Mouse (Mus musculus) liver, embryonic 16.5 days (tissue): ENCODE results near the gene C1qbp. TPM values are rescaled to one million over a fixed set of nuclear protein-coding genes. Genes with fewer than 3 reads are reported as not detected.
A peak's percentile ranks its signal among the peaks of the same experiment; 100 is the strongest.

ENCODE experiments used
- ATAC-seq: fragments of 200-750 bp; cut with Nextera tagmentation; 2 replicates; pipeline ENCODE4 v1.8.0; 2017; ENCODE audit warnings: low read depth, mild to moderate bottlenecking, moderate number of reproducible peaks, moderate library complexity
- H3K27ac ChIP-seq: fragments of 300-500 bp; sonication (generic); 2 replicates; pipeline ENCODE4 v1.5.1; 2014; ENCODE audit warnings: mild to moderate bottlenecking, low read length
- H3K27me3 ChIP-seq: fragments of 300-500 bp; sonication (generic); 2 replicates; pipeline ENCODE4 v1.6.1; 2014; ENCODE audit warnings: low read depth, low read length, mixed read lengths; ENCODE audit not compliant: control insufficient read depth, insufficient read depth
- H3K36me3 ChIP-seq: fragments of 300-500 bp; sonication (generic); 2 replicates; pipeline ENCODE4 v1.6.1; 2014; ENCODE audit warnings: mild to moderate bottlenecking; ENCODE audit not compliant: control insufficient read depth, insufficient read depth
- H3K4me1 ChIP-seq: fragments of 300-500 bp; sonication (generic); 2 replicates; pipeline ENCODE4 v1.6.1; 2014; ENCODE audit warnings: low read depth, low read length, mixed read lengths; ENCODE audit not compliant: control insufficient read depth
- H3K4me2 ChIP-seq: fragments of 300-500 bp; sonication (generic); 2 replicates; pipeline ENCODE4 v1.6.1; 2014; ENCODE audit warnings: low read depth, low read length, mixed read lengths
- H3K4me3 ChIP-seq: fragments of 300-500 bp; sonication (generic); 2 replicates; pipeline ENCODE4 v1.5.1; 2014; ENCODE audit warnings: low read depth, mild to moderate bottlenecking, low read length
- H3K9ac ChIP-seq: fragments of 300-500 bp; sonication (generic); 2 replicates; pipeline ENCODE4 v1.6.1; 2014; ENCODE audit warnings: low read depth, low read length
- H3K9me3 ChIP-seq: fragments of 300-500 bp; sonication (generic); replicated peaks from 2 replicates; pipeline ENCODE4 v1.6.1; 2016; ENCODE audit warnings: low read length; ENCODE audit not compliant: control insufficient read depth
- WGBS: fragments of 180-500 bp; shearing (Covaris S2); extraction: QIAGEN DNeasy Blood & Tissue Kit; methylation state at CpG from one replicate; pipeline ENCODE4 v1.1.7; 2014; ENCODE audit not compliant: insufficient replicate concordance; 5-methylcytosine and 5-hydroxymethylcytosine counted together
- polyA plus RNA-seq: library from polyadenylated mRNA; unstranded; fragments of >200 nt; fragmentation: Nextera tagmentation; extraction: Ambion mirVana; gene quantifications from 2 replicates; pipeline ENCODE4 v1.2.1, GENCODE M21; 2015

C1qbp gene
- polyA plus RNA-seq, 1 experiment from 2014 or later, result 134 TPM

- 82% methylated on average over 4 of the region's 4 CpGs for WGBS
- H3K9ac ChIP-seq, result no peak overlapping the region
- no peaks in the 10 kb centered on the region for H3K27me3 ChIP-seq
- no peak overlapping the region for H3K27ac ChIP-seq
- peaks cover 34% of the 10 kb centered on the region for H3K36me3 ChIP-seq
- no peak overlapping the region for H3K4me3 ChIP-seq
- ATAC-seq, result no peak
- no peak overlapping the region for H3K4me2 ChIP-seq
- peaks cover 11% of the 10 kb centered on the region for H3K4me1 ChIP-seq
- no peaks in the 10 kb centered on the region for H3K9me3 ChIP-seq
These were observed 18.5 kb downstream of the C1qbp start for GRCm38 (mm10) chr11:70964222-70964907.

- ATAC-seq, result peak; percentile 30; the same call in 1 of the 2 replicates
- no peak overlapping the region for H3K27ac ChIP-seq
- H3K27me3 ChIP-seq, result no peaks in the 10 kb centered on the region
- H3K4me2 ChIP-seq, result no peak overlapping the region
- H3K4me1 ChIP-seq, result no peaks in the 10 kb centered on the region; the same call in 1 of the 2 replicates
- no peak overlapping the region for H3K9ac ChIP-seq
- H3K9me3 ChIP-seq, result no peaks in the 10 kb centered on the region
- WGBS, result 47% methylated on average over 5 of the region's 5 CpGs
- no peak overlapping the region for H3K4me3 ChIP-seq
- peaks cover 53% of the 10 kb centered on the region for H3K36me3 ChIP-seq
These were observed 21.9 kb downstream of the C1qbp start for GRCm38 (mm10) chr11:70960786-70961554.

- Histone ChIP-seq H3K9ac (no peak overlapping the region), H3K4me3 (no peak overlapping the region), H3K27me3 (no peaks in the 10 kb centered on the region), H3K9me3 (no peaks in the 10 kb centered on the region), H3K4me1 (no peaks in the 10 kb centered on the region), H3K4me2 (no peak overlapping the region), H3K27ac (no peak overlapping the region), H3K36me3 (peaks cover 57% of the 10 kb centered on the region)
- 85% methylated on average over 4 of the region's 4 CpGs for WGBS
- ATAC-seq, result no peak
These were observed 28.1 kb downstream of the C1qbp start for GRCm38 (mm10) chr11:70954711-70955110.

GRCm38 (mm10) chr11:70944935-70945817 lies 37.6 kb downstream of the C1qbp start:
- Histone ChIP-seq H3K4me2 (no peak overlapping the region), H3K4me3 (no peak overlapping the region), H3K27me3 (no peaks in the 10 kb centered on the region), H3K9ac (no peak overlapping the region), H3K36me3 (peaks cover 58% of the 10 kb centered on the region), H3K9me3 (no peaks in the 10 kb centered on the region), H3K4me1 (no peaks in the 10 kb centered on the region), H3K27ac (no peak overlapping the region)
- WGBS, result 71% methylated on average over 4 of the region's 4 CpGs
- ATAC-seq, result no peak

GRCm38 (mm10) chr11:70943651-70944050 lies 39.2 kb downstream of the C1qbp start:
- Histone ChIP-seq H3K9me3 (no peaks in the 10 kb centered on the region), H3K4me2 (no peak overlapping the region), H3K27me3 (no peaks in the 10 kb centered on the region), H3K9ac (no peak overlapping the region), H3K4me1 (no peaks in the 10 kb centered on the region), H3K27ac (no peak overlapping the region), H3K36me3 (peaks cover 45% of the 10 kb centered on the region), H3K4me3 (no peak overlapping the region)
- 87% methylated on average over 7 of the region's 7 CpGs for WGBS
- ATAC-seq, result no peak

GRCm38 (mm10) chr11:70942596-70942995 lies 40.2 kb downstream of the C1qbp start:
- Histone ChIP-seq H3K4me3 (no peak overlapping the region), H3K9ac (no peak overlapping the region), H3K27ac (no peak overlapping the region), H3K36me3 (peaks cover 45% of the 10 kb centered on the region), H3K27me3 (no peaks in the 10 kb centered on the region), H3K4me2 (no peak overlapping the region), H3K4me1 (no peaks in the 10 kb centered on the region), H3K9me3 (no peaks in the 10 kb centered on the region)
- 78% methylated on average over 1 of the region's 1 CpGs for WGBS
- ATAC-seq, result no peak

GRCm38 (mm10) chr11:70935316-70935715 lies 47.5 kb downstream of the C1qbp start:
- no peaks in the 10 kb centered on the region for H3K4me1 ChIP-seq
- no peak overlapping the region for H3K4me2 ChIP-seq
- 82% methylated on average over 7 of the region's 7 CpGs for WGBS
- no peak for ATAC-seq
- peaks cover 22% of the 10 kb centered on the region for H3K36me3 ChIP-seq
- H3K9me3 ChIP-seq, result no peaks in the 10 kb centered on the region
- H3K27me3 ChIP-seq, result no peaks in the 10 kb centered on the region
- H3K27ac ChIP-seq, result no peak overlapping the region
- H3K9ac ChIP-seq, result no peak overlapping the region
- no peak overlapping the region for H3K4me3 ChIP-seq

GRCm38 (mm10) chr11:70931461-70931860 lies 51.4 kb downstream of the C1qbp start:
- peaks cover 20% of the 10 kb centered on the region for H3K36me3 ChIP-seq
- no peaks in the 10 kb centered on the region for H3K9me3 ChIP-seq
- no peaks in the 10 kb centered on the region for H3K27me3 ChIP-seq
- WGBS, result 80% methylated on average over 5 of the region's 5 CpGs
- no peak overlapping the region for H3K27ac ChIP-seq
- H3K9ac ChIP-seq, result no peak overlapping the region
- no peaks in the 10 kb centered on the region for H3K4me1 ChIP-seq
- no peak overlapping the region for H3K4me3 ChIP-seq
- no peak overlapping the region for H3K4me2 ChIP-seq
- no peak for ATAC-seq
